Mouse (Mus musculus) megakaryocyte, embryonic 14.5 days (primary cell): Measurements from ENCODE around the gene Fto.

ENCODE experiments used
- FLI1 ChIP-seq: IDR thresholded peaks from 2 replicates; pipeline ENCODE4 v1.6.1; 2012; ENCODE audit warnings: low read length, inconsistent platforms, mixed read lengths
- GATA1 ChIP-seq: IDR thresholded peaks from 3 replicates; pipeline ENCODE4 v1.6.1; 2012; ENCODE audit warnings: mixed read lengths, low read length, inconsistent platforms, borderline replicate concordance

GRCm38 (mm10) chr8:91463757-91464156, 150.4 kb downstream of the Fto start:
- TF ChIP-seq FLI1 (no peak), GATA1 (no peak)
